Mouse (Mus musculus) kidney, postnatal 4 days (tissue): ENCODE results near the gene Gjc1.

Experiments
- DNase-seq, 2 experiments: peaks; one replicate each; pipeline ENCODE4 v3.0.0; 2021; ENCODE audit warnings: mixed read lengths in 2 of 2

The Gjc1 gene

DNA sequence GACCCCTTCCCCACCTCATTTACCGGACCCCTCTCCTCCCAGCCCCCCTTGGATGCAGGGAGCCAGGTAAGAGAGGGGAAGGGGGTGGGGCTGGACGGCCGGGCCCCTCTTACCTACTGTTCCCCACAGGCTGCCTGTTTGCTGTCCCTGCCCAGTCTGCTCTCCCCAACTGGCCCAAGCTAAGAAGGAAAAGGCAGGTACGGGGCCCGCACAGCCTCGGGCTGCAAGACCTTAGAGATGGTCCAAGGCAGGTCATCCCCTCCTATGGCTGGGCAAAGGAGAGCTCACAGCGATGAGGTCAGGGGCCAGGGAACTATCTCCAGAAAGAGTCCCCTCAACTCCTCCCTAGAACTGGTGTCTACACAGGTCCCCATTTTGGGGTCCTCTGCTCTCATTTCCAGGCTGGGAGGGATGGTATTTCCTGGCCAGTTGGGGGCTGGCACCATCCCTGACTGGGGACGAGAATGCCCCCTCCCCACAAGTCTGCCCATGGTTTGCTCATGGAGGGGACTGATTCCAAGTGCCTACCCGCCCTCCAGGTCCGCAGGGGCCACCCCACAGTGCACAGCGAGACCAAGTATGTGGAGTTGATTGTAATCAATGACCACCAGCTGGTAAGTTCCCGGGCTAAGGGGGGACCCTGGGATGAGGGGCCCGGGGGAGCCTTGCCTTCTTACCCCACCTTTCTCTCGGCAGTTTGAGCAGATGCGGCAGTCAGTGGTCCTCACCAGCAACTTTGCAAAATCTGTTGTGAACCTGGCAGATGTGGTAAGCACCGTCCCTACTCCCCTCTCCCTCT, 47.4 kb downstream of the Gjc1 start:
- no peak for DNase-seq

DNA sequence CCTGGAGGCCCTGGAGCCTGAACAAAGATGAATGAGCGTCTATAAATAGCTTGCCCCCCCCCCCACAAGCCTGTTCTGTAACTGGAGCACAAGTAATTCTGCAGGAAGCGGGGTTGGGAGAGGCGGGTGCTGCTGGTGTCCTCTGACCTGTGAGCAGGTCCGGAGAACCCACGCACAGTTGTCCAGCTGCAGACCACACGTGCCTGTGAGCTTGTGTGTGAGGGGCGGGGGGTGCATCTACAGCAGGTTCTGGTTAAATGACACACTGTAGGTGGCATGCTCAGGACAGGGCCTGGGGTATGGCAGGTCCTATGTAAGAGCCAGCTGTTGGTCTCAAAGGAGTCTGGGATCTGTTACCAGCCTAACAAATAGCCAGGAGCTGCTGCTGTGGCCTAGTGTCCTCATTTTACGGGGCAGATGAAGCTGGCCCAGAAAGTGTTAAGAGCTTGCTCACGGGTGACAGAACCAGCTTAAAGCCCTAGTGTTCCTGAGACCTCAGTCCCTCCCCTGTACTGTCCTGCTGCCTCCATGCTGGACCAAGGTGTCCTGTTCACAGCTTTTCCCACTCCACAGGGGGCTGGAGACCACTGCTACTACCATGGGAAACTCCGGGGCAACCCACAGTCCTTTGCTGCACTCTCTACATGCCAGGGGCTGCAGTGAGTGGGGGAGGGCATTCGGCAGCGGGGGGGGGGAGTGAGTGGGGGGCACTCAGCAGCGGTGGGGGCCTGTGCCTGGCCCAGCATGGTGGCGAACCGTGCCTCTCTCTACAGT, 48.7 kb downstream of the Gjc1 start:
- DNase-seq: no peak

DNA sequence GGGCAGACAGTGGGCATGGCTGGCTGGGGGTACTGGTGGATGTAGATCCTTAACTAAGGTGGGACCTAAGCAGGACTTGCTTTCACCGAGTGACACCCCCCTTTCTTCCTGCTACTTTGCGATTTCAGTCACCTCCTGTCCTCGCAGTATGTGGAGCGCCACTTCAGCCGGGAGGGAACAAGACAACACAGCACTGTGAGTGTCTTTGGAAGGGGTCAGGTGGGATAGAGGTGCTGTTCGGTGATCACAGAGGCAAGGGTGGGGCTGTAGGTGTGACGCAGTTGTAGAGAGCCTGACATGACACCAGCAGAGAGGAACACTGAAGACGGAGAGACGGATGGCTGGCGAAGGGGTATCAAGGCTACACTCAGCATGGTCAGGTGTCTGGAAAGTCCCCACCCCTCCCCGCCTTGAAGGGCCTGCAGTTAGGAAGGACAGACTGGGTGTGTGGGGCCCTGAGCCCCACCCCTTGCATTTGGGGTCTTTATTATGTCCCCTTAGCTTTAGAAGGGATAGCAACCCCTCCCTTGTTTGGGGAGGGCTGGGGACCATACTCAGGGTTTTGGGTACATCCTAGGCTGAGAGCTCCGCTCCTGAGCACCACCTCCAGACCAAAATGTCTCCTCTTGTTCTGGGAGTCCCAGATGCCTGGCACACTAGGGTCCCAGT, 49.4 kb downstream of the Gjc1 start:
- no peak for DNase-seq

DNA sequence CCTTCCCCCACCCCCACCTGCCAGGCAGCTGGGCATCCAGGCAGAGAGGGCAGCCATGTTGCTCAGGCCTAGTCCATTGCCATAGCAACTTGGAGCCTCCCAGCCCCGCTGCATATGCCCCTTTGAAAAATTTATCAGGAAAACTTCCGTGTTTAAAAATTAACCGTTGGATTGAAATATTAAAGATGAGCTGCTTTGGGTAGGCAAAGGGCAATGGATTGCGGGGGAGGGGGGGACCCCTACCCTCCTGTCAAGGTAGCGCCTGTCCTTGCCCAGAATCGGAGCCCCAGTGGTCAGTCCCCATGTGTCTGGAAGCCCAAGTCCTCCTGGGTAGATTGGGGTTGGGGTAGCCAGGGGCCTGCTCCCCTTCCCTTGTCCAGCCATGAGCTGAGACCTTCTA, 50.4 kb downstream of the Gjc1 start:
- DNase-seq: no peak

DNA sequence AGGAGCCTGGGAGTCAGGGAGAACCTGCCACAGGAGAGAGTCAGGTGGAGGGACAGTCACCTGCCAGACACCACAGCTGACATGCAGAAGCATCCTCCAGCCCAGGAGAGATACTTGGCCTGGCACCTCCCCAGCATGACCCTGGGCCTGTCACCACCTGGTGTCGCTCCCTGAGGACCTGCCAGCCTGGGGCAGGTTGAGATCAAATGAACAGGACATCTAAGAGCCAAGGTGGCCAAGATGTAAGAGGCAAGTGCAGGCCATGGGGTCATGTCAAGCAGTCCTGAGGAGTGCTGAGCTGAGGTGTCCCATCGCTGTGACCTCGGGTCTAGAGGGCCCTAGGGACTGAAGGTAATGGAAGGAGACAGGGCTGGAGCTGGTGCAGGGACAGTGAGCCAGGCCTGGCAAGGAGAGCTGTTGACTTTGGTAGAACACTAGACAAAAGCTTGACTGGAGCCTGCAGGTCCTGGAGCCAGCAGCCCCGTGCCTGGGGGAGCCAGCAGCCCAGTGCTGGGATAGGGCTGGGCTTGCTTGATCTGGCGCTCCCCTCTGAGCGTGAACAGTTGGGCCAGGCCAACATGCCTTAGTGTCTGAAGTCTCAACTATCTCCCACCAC, 52.3 kb downstream of the Gjc1 start:
- no peak for DNase-seq

DNA sequence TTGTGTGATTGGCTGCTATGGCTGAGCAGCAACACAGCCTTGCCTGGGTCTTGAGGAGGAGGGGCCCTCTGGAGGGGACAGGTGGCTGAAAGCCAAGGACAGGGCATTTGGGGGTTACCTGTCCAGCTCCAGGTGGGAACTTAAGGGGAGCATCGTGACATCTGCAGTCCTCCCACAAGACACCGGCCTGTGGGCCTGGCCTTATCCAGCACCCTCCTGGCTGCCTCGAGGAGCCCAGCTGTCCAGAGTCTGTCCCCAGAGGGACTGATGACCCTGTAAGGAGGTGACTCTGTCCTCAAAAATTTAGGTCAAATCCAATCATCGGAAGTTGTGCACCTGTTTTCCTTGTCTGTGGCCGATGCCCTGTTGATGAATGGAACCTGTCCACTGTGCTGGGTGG, 54.1 kb downstream of the Gjc1 start:
- DNase-seq: no peak

DNA sequence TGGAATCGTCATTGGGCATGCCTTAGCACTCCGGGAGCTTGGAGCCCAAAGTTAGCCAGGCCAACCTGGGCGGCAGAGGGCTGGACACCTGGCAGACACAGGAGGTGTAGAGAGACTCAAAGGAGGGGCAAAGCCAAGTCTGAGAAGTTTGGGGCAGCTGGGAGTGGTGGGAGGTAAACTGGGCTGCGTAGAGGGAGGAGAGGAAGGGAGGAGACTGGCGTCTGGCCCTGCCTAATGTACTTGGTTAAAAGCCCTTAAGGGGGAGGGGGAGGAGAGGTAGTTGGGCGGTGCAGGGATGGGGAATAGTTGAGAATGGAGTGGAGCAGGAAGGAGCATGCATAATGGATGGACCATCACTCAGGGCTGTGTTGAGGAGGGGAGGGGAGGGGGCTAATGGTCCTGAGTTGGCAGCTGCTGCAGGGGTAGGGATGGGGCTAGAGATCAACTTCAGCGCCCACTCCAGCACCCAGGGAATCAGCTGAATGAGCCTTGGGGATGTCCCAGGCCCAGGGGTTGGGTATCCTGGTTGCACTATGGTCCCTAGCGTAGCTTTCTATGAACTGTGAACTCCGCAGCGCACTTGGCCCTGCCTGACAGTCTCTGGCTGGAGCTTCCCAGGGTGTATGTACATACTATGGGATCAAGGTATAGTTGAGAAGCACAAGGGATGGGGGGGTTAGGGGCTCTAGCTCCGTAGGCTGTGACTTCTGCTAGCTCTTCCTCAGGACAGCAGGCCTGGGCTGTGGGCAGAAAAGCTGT, 56.3 kb downstream of the Gjc1 start:
- no peak for DNase-seq

DNA sequence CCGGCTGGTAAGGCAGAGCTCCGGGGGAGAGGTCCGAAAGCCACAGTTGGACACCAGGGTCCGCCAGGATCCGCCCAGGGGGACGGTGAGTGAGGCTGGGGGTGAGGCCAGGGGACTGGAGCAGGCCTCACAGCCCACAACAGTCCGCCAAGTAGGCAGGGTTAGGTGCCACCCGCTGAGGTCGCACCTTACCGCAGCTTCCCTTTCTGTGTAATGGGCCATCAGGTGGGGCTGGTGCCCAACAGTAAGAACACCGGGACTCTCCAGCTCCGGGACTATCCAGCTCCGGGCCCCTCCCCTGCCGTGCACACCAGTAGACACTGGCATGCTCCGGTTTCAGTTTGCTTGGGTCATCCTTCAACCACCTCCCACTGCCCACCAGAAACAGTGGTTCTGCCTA, 57.3 kb downstream of the Gjc1 start:
- DNase-seq: no peak

DNA sequence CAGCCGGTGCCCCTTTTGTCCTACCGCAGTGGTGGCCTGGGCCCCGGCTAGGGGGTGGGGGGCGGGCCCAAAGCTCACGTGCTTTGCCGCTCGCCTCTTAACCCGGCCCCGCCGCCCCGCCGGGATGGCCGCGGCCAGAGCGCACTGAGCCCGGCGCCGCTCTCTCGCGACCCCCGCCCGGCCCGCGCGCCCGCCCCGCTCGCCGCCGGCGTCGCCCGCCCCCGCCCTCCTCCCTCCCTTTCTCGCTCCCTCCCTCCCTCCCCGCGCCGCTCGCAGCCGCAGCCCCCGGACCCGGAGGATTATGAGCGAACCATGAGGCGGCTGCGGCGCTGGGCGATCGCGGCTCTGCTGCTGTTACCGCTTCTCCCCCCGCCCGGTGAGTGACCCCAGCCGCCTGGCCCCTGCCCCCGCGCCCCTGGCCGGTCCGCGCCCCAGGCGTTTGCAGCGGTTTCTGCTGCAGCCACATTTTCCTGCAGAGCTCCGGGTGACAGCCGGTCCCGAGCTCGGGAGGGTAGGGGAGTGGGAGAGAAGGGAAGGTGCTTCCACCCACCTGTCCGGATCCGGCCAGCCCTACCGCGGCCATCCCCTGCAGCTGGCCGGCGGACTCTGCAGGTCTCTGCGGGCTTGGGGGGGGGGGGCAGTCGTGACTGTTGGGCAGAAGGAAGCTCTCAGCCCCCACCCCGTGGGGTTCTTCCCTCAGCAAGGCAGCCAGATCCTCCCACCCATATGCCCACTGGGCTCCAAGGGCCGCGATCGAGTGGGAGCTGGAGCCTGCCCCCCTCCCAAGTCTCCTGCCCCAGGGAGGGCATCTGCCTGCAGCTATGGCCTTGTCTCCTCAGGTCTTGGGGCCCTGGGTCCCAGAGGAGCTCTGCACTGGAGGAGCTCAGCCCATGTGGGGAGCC, 57.9 kb downstream of the Gjc1 start, which contains the start of gene Adam11:
Gene Adam11, plus strand, starts transcription at position 131 of the 902 bp plus-strand sequence.
- peak in 1 of 2 experiments; percentile 60 for DNase-seq

DNA sequence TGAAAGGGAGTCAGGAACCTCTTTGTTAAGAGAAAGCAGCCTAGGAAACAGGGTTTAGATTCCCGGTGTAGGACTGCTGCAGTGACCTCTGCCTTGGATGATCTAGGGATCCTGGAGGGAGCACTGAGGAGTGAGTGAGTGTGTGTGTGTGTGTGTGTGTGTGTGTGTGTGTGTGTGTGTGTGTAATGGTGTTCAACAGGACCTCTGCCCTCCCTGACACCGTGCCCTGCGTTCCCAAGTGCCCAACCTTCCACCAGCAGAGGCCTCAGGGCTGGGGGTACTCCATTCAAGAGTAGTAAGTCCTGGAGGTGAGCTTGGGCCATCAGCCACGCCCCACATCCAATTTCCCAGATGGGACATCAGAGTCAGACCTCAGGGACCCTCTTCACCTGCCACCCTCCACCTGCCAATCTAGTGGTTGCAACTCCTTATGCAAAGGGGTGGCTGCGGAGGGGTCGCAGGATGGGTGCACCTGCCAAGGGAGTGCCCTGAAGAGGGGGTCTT, 58.6 kb downstream of the Gjc1 start:
- no peak for DNase-seq

DNA sequence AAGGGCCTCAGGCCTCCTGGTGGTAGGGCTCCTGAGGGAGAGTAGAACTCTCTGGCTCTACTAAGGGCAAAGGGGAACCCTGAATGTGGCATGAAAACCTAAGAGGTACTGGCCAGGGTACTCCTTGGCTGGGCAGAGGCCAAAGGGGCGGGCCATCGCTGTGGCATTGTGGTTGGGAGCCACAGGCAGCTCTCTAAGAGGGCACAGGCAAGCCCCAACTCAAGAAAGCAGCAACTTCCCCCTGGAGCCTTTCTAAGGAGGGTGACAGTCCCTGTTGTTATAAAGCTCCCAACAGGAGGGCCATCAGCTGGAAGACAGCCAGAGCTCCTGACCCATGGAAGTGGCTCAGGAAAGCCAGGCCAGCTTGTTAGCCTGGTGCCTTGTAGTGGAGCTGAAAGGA, 60.5 kb downstream of the Gjc1 start:
- DNase-seq: no peak

DNA sequence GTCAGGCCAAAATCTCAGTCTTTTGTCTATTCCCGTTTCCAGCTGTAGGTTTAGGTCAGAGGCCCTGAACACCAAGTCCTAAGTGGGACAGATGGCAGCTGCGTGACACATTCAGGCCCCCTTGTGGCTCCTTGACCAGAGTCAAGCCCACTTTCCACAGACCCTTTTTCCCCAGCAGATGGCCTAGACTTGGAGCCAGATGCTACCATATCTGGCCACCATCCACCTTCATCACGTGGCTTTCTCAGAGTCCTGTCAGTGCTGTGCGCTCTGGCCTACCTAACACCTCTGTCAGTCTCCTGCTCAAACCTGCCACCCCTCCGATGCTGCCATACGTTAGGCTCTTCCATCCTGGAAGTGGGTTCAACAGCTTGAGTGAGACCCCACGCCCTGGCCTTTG, 64.1 kb downstream of the Gjc1 start:
- no peak for DNase-seq

DNA sequence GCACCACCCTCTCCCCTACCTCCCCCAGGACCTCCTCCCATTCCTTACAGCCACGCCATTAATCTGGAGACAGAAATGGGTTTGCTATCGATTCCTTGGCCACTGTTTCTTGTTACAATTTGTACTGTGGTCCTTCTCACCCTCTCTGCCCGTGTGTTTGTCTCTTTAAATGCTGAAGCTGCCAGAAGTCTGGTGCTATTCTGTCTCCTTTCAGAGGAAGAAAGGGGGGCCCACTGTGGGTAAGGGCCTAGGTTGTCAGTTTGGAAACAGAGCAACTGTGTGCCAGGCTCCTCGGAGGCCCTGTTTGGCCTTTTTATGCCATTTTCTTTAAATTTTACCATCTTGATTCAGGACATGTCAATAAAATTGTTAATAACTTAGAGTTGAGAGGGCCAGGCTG, 65.1 kb downstream of the Gjc1 start:
- DNase-seq: no peak

DNA sequence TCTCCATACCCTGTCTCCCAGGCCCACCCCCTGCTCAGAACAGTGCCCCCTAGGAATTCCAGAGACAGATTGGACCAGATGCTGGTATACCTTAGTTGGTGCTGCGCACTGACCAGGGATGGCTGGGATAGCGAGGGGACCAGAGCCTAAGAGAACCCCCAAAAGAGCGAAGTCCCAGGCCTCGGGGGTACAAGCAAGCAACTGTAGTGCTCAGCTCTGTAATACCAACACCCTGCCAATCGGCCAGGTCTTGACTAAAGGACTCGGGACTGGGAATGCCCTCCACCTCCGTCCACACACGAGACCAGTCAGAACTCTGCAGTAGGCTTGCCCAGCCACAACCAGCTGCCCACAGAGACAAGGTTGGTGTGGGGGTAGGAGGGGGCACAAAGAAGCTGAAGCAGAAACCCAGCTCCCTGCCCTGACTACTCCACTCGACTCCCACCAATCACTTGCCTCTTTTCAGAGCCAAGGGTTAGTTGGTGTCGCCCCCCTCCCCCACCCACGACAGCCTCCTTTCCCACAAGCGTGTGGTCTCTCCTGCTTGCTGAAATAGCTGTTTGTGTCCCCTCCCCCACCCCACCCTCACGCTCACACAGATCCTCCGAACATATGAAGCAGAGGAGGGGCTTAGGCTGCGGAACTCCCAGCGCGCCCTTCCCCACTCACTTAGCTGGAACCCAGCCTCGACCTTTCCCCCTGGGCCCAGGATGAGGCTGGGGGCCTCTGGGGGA, 65.7 kb downstream of the Gjc1 start:
- DNase-seq: peak in 1 of 2 experiments; percentile 60

DNA sequence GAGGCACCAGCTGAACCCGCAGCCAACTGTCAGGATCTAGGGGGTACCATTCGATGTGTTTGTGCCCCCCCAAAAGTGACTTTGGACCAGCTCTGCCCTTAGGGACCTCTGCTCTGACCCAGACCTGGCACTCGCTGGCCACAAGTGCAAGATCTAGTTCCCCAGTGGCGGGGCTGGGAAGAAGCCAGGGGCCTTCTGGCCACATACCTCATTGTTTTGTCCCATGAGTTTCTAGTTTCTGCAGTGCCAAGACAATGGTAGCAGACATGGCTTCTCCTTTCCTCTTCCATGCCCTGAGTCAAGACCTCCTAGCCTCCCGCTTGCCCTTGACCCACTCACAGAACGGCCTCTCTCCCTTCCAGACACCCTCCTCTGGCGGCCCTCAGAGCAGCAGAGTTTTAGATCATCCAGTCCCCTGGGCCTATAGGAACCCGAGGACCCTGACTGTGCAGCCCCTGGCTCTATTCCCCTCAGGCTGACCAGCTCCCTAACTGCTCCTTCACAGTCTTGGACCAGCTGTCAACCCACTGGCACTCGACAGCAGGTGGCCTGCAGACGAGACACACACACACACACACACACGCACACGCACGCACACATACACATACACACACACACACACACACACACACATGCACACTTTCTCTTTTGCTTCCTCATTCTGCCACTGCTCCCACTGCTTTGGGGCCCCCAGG, 66.5 kb downstream of the Gjc1 start:
- DNase-seq: no peak

DNA sequence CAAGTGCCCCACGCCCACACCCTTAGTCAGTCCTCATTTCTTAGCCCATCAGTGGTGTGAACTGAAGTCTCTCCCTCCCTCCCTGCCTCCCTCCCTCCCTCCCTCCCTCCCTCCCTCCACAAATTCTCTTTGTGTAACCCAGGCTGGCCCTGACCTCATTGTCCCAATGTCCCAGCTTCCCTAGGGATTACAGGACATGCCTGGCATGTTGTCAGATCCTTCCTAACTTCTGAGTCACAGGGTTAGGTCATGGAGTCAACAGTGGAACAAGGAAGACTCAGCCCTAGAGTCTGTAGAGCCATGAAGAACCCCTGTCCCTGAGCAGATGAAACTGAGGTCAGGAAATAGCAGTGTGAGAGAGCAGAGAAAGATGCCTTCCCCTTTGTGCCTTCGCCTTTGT, 69.8 kb downstream of the Gjc1 start:
- DNase-seq: no peak
